Mouse (Mus musculus) embryonic facial prominence, embryonic 15.5 days (tissue): Measurements from ENCODE around the gene Syngr1. TPM values are rescaled to one million over a fixed set of nuclear protein-coding genes. Genes with fewer than 3 reads are reported as not detected.

Experiments
- ATAC-seq: fragments of 200-750 bp; cut with Nextera tagmentation; 2 replicates; pipeline ENCODE4 v1.8.0; 2017; ENCODE audit warnings: low read depth, moderate TSS enrichment; ENCODE audit not compliant: insufficient number of reproducible peaks, low FRiP score, low TSS enrichment
- H3K27ac ChIP-seq: fragments of 300-500 bp; sonication (generic); replicated peaks from 2 replicates; pipeline ENCODE4 v1.5.1; 2015; ENCODE audit warnings: mild to moderate bottlenecking, inconsistent platforms
- H3K27me3 ChIP-seq: fragments of 300-500 bp; sonication (generic); 2 replicates; pipeline ENCODE4 v1.6.1; 2015; ENCODE audit warnings: inconsistent platforms
- H3K36me3 ChIP-seq: fragments of 300-500 bp; sonication (generic); 2 replicates; pipeline ENCODE4 v1.6.1; 2015; ENCODE audit warnings: mild to moderate bottlenecking, inconsistent platforms
- H3K4me1 ChIP-seq: fragments of 300-500 bp; sonication (generic); 2 replicates; pipeline ENCODE4 v1.6.1; 2015; ENCODE audit warnings: inconsistent platforms
- H3K4me2 ChIP-seq: fragments of 300-500 bp; sonication (generic); replicated peaks from 2 replicates; pipeline ENCODE4 v1.6.1; 2015; ENCODE audit warnings: mild to moderate bottlenecking, inconsistent platforms
- H3K4me3 ChIP-seq: fragments of 300-500 bp; sonication (generic); replicated peaks from 2 replicates; pipeline ENCODE4 v1.5.1; 2015; ENCODE audit warnings: mild to moderate bottlenecking, inconsistent platforms
- H3K9ac ChIP-seq: fragments of 300-500 bp; sonication (generic); 2 replicates; pipeline ENCODE4 v1.6.1; 2015; ENCODE audit warnings: inconsistent platforms
- H3K9me3 ChIP-seq: fragments of 300-500 bp; sonication (generic); replicated peaks from 2 replicates; pipeline ENCODE4 v1.6.1; 2016; ENCODE audit warnings: inconsistent platforms
- whole genome bisulfite sequencing: fragments of 180-500 bp; shearing (Covaris S2); methylation state at CpG from one replicate; pipeline ENCODE4 v1.1.7; 2015; 5-methylcytosine and 5-hydroxymethylcytosine counted together
- polyA plus RNA-seq: library from polyadenylated mRNA; unstranded; fragments of >200 nt; fragmentation: Nextera tagmentation; extraction: Ambion mirVana; gene quantifications from 2 replicates; pipeline ENCODE4 v1.2.1, GENCODE M21; 2015

Gene Syngr1
- polyA plus RNA-seq = 13.5 and 13.7 TPM in 2 replicates

DNA sequence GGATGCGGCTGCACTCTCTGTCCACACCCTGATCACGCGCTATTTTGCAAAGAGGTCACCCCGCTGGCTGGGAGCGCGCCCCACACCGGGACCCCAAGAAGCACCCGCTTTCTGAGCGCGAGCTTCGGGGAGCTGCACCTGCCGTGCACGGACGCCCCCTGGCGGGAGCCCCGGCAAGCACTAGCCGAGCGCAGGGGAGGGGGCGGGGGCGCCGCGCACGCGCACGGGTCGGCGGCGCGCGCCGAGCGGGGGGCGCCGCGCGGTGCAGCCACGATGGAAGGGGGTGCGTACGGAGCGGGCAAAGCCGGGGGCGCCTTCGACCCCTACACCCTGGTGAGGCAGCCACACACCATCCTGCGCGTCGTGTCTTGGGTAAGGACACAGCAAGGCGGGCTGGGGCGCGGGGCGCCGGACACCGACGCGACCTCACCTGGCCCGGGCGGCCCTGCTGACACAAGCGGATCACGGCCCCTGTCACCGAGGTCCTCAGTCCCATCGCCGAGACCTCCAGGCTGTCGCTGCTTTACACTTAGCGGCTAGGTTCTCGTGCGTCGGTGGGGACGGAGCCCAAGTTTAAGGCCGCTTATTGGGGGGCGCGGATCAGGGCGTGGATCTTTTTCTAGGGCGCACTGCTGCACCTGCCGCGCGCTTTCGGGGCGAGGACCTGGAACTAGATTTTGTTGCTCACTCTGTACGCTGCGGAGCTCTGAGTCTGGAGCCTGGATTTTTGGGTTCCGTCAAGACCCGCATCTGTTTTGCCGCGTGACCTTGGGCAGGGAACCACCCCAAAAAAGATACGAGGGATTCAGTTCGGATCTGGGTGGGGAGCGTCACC is at the start of gene Syngr1, which contains the start of gene Rpl3:
TSS of gene Syngr1 (plus strand) at position 214 of the 835 bp plus-strand sequence.
TSS of gene Rpl3 (minus strand) at position 748 of the 835 bp plus-strand sequence.
- Histone ChIP-seq H3K4me3 (peak within 1 kb of the TSS; percentile 59), H3K9me3 (no peaks in the 10 kb centered on the region), H3K36me3 (no peaks in the 10 kb centered on the region), H3K27ac (no peak within 1 kb of the TSS), H3K4me1 (peaks cover 22% of the 10 kb centered on the region; the same call in 1 of the 2 replicates), H3K27me3 (peaks cover 40% of the 10 kb centered on the region), H3K4me2 (peak within 1 kb of the TSS; percentile 95), H3K9ac (peak within 1 kb of the TSS; percentile 41)
- 1% methylated on average over 84 of the region's 86 CpGs for WGBS
- peak; percentile 31; the same call in 1 of the 2 replicates for ATAC-seq

DNA sequence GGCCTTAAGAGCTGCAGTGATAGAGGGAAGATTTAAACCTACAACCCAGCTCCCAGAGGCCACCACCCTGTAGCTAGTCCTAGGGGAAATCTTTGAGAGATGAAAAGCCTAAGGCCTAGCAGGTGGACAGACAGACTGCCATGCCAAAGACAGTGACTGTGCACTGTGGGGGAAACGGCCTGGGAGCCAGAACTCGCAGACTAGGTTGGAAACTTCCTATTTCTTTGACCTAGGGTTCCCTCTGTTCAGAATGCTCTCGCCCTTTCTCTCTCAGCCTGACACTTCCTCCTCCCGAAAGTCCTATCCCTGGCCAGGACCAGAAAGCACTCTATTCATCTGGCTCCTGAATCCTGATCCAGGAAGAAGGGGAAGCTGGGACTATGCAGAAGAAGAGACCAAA is 49.0 kb upstream of the Syngr1 start:
- Histone ChIP-seq H3K9me3 (peaks cover 9% of the 10 kb centered on the region; the same call in 1 of the 2 replicates), H3K9ac (no peak overlapping the region), H3K36me3 (no peaks in the 10 kb centered on the region), H3K27ac (no peak overlapping the region), H3K27me3 (no peaks in the 10 kb centered on the region), H3K4me3 (no peak overlapping the region), H3K4me1 (no peaks in the 10 kb centered on the region), H3K4me2 (no peak overlapping the region)
- WGBS = 71% methylated on average over 4 of the region's 4 CpGs
- no peak for ATAC-seq

DNA sequence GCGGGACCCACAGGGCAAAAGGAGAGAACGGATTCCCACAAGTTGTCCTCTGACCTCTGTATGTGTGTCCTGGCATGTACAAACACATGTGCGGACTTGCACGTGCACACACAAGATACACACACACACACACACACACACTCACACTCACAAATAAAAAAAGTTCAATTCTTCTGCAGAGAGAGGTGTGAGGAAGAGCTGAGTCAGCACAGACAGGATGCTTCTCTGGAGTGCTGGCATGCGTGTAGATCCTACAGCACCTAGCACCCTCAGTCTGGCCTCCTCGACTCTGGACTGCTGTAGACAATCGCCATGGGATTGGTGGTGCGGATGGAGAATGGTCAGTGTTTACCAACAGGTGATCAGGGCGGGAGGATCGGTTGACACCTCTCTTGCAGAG is 46.9 kb upstream of the Syngr1 start:
- no peak overlapping the region for H3K27ac ChIP-seq
- H3K36me3 ChIP-seq = no peaks in the 10 kb centered on the region
- no peak overlapping the region for H3K4me2 ChIP-seq
- no peaks in the 10 kb centered on the region for H3K4me1 ChIP-seq
- no peak overlapping the region for H3K4me3 ChIP-seq
- no peak for ATAC-seq
- H3K9ac ChIP-seq = no peak overlapping the region
- no peaks in the 10 kb centered on the region for H3K27me3 ChIP-seq
- H3K9me3 ChIP-seq = 0 out of 2 replicates have a peak, but pooled peaks cover 3% of the 10 kb centered on the region
- WGBS = 88% methylated on average over 10 of the region's 10 CpGs

DNA sequence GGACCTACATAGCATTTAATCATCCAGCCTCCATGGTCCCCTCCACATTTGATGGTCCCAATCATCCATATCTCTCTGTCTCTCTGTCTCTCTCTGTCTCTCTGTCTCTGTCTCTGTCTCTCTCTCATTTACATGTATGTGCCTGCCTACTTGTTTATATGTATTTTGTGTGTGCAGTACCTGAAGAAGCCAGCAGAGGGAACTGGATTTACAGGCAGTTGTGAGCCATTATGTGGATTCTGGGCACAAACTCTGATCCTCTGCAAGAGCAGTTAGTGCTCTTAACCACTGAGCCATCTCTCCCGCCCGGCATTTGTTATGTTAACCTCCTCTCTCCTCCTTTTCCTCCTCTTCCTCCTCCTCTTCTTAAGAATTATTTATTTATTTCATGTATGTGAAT is 45.4 kb upstream of the Syngr1 start:
- H3K27ac ChIP-seq = no peak overlapping the region
- no peaks in the 10 kb centered on the region for H3K4me1 ChIP-seq
- 93% methylated on average over 2 of the region's 2 CpGs for WGBS
- H3K4me2 ChIP-seq = no peak overlapping the region
- no peaks in the 10 kb centered on the region for H3K36me3 ChIP-seq
- ATAC-seq = no peak
- no peaks in the 10 kb centered on the region for H3K27me3 ChIP-seq
- 0 out of 2 replicates have a peak, but pooled peaks cover 3% of the 10 kb centered on the region for H3K9me3 ChIP-seq
- H3K4me3 ChIP-seq = no peak overlapping the region
- no peak overlapping the region for H3K9ac ChIP-seq

GRCm38 (mm10) chr15:80047242-80047641 is 43.9 kb upstream of the Syngr1 start:
- Histone ChIP-seq H3K27ac (no peak overlapping the region), H3K4me3 (no peak overlapping the region), H3K27me3 (no peaks in the 10 kb centered on the region), H3K4me1 (no peaks in the 10 kb centered on the region), H3K9ac (no peak overlapping the region), H3K36me3 (no peaks in the 10 kb centered on the region), H3K4me2 (no peak overlapping the region), H3K9me3 (0 out of 2 replicates have a peak, but pooled peaks cover 3% of the 10 kb centered on the region)
- 65% methylated on average over 2 of the region's 2 CpGs for WGBS
- ATAC-seq = no peak

DNA sequence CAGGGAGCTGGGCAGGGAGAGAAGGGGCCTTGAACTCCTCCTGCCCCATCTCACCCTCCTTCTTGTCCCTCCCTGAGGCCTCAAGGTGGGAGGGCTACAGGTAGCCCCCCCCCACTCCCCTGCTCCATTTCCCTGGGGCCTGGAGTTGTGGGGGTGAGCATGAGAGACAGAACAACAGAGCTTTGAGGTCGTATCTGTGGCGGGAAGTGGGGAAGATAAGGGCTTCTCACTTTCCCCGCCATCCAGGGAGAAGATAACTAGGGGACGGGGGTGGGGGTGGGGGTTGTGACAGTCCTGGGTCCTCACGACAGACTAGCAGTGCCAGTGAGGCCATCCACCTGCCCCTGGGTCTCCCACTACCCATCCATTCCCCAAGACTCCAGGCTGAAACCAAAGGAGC is 43.2 kb upstream of the Syngr1 start:
- 45% methylated on average over 5 of the region's 5 CpGs for whole genome bisulfite sequencing
- Histone ChIP-seq H3K4me3 (no peak overlapping the region), H3K9me3 (0 out of 2 replicates have a peak, but pooled peaks cover 3% of the 10 kb centered on the region), H3K27me3 (no peaks in the 10 kb centered on the region), H3K4me2 (no peak overlapping the region), H3K36me3 (no peaks in the 10 kb centered on the region), H3K27ac (no peak overlapping the region), H3K4me1 (no peaks in the 10 kb centered on the region), H3K9ac (no peak overlapping the region)
- ATAC-seq = no peak

GRCm38 (mm10) chr15:80050093-80050492 is 41.0 kb upstream of the Syngr1 start:
- H3K4me2 ChIP-seq = no peak overlapping the region
- ATAC-seq = no peak
- WGBS = 69% methylated on average over 4 of the region's 4 CpGs
- H3K4me1 ChIP-seq = peaks cover 10% of the 10 kb centered on the region
- 0 out of 2 replicates have a peak, but pooled peaks cover 3% of the 10 kb centered on the region for H3K9me3 ChIP-seq
- no peak overlapping the region for H3K4me3 ChIP-seq
- H3K27me3 ChIP-seq = no peaks in the 10 kb centered on the region
- H3K27ac ChIP-seq = no peak overlapping the region
- no peak overlapping the region for H3K9ac ChIP-seq
- H3K36me3 ChIP-seq = no peaks in the 10 kb centered on the region

DNA sequence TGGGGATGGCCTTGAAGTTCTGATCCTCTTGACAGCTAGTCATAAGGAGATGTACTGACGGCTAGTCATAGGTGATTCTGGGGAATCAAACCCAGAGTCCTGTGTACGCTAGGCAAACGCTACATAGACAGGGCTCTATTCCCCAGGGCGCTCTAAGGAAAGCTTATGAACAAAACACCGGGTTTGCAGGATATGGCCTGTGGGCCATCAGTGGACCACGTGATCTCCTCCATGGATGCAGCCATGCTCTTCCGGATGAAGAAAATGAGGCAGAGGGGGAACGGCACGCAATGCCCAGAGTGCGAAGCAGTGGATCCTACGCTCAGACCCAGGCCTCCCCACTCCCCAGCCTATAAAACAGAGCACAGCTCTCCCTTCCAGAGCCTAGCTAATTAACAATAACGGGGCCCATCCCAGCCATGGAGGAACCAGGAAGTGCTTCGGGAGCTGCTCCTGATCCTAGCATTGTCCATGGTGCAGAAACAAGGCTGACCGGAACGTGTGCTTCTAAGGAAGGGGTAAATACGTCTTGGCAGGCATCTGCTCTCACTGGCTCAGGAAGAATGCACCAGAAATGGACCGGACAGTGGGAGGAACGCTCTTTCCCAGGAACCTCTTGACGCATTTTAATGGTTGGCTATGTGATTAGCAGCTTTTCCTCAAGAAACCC is 39.9 kb upstream of the Syngr1 start:
- Histone ChIP-seq H3K9ac (no peak overlapping the region), H3K27ac (no peak overlapping the region), H3K27me3 (no peaks in the 10 kb centered on the region), H3K4me2 (no peak overlapping the region), H3K9me3 (no peaks in the 10 kb centered on the region), H3K4me3 (no peak overlapping the region), H3K4me1 (peaks cover 13% of the 10 kb centered on the region), H3K36me3 (no peaks in the 10 kb centered on the region)
- no peak for ATAC-seq
- WGBS = 71% methylated on average over 19 of the region's 19 CpGs

- Histone ChIP-seq H3K36me3 (no peaks in the 10 kb centered on the region), H3K27ac (no peak overlapping the region), H3K9me3 (no peaks in the 10 kb centered on the region), H3K9ac (no peak overlapping the region), H3K27me3 (no peaks in the 10 kb centered on the region), H3K4me1 (peaks cover 13% of the 10 kb centered on the region), H3K4me2 (no peak overlapping the region), H3K4me3 (no peak overlapping the region)
- no peak for ATAC-seq
- 76% methylated on average over 9 of the region's 9 CpGs for WGBS
Observed at GRCm38 (mm10) chr15:80051782-80052181, 39.4 kb upstream of the Syngr1 start.

GRCm38 (mm10) chr15:80053381-80054033 is 37.6 kb upstream of the Syngr1 start:
- Histone ChIP-seq H3K9me3 (no peaks in the 10 kb centered on the region), H3K4me1 (peaks cover 13% of the 10 kb centered on the region), H3K27ac (no peak overlapping the region), H3K36me3 (no peaks in the 10 kb centered on the region), H3K4me2 (no peak overlapping the region), H3K4me3 (no peak overlapping the region), H3K9ac (no peak overlapping the region), H3K27me3 (no peaks in the 10 kb centered on the region)
- WGBS = 74% methylated on average over 8 of the region's 8 CpGs
- no peak for ATAC-seq
